Mouse (Mus musculus): ENCODE data around the gene Ntmt1.

DNA sequence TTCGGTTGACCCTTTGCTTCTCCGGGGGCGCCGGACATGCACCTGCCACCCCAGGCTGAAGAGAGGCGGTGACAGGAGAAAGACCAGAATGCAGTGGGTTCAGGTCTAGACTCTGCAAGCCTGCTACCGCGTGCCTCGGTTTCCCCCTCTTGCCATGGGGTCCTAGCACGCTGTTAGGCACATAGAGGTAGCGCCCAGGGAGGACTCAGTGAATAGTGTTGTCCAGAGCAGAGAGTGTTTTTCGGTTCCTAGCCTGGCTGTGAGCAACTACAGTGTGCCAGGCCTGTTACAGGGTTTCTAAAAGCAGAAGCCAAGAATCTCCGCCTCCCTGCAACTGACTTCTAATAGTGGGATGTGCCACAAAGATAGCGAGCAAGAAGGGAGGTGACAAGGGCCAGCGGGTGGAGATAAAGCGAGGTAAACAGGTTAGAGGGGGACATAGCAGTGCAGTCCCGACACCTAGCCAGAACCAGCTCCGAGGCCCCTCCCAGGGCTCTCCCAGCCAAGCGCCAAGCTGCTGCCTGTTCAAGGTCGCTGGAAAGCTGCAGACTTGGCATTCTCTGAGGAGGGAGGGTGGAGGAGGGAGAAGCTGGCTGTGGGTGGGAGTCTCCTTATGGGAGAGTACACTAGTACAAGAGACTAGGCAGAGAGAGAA, 35.7 kb upstream of the Ntmt1 start:
- TF ChIP-seq POLR2A (IDR thresholded peaks at IDR 0.05; ENCODE audit: low read depth, low read length) (no peak), CTCF (conservative IDR thresholded peaks at IDR 0.05; ENCODE audit: insufficient read depth, insufficient read length, low read depth, low read length) (no peak)

Data from kidney, adult 2 months (tissue).